Mouse (Mus musculus) liver, embryonic 14 days (tissue): ENCODE data around the gene Sema3d. TPM values are rescaled to one million over a fixed set of nuclear protein-coding genes. Genes with fewer than 3 reads are reported as not detected.

ENCODE experiments used
- polyA plus RNA-seq: library from polyadenylated mRNA; depleted of rRNA; stranded (reverse); fragments of >200 nt; gene quantifications from 2 replicates; pipeline ENCODE4 v1.2.3, GENCODE M21; 2012; rRNA removed

Sema3d gene
- polyA plus RNA-seq, result 0.46 TPM in 2 replicates

GRCm38 (mm10) chr5:12383133-12383959, at the start of gene Sema3d:
TSS of gene Sema3d (plus strand) at chr5:12383385.

